Mouse (Mus musculus): ENCODE measurements around the gene Gm29276. TPM values are rescaled to one million over a fixed set of nuclear protein-coding genes. Genes with fewer than 3 reads are reported as not detected.

The Gm29276 gene
- polyA plus RNA-seq (2021; fragmentation: Nextera tagmentation) = not detected in 2 replicates
- long read RNA-seq, experiment 1 = 0 reads
- long read RNA-seq, experiment 2 = 0 reads

DNA sequence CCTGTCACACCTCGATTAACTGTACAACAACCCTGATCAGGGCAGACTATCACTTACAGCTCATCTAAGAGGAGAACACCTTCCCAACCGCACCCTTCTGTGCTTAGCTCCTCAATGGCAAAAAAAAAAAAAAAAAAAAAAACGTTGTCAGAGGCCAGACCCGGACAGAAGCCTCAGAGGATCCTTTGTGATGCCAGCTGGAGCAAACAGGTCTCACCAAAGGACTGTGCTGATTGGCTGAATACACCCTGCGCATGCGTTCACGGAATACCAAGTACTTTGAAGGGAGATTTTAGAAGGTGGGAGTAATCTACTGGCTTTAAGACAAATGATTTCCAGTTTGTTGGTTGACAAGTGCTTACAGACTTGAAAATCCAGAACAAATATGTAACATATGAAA lies at the start of gene Gm29276:
Gm29276 (minus strand) TSS at position 101 of the 400 bp plus-strand sequence.

All from left cerebral cortex, adult 6 months (tissue).